Mouse (Mus musculus): Measurements from ENCODE around the gene Fcrla.

Fcrla gene

DNA sequence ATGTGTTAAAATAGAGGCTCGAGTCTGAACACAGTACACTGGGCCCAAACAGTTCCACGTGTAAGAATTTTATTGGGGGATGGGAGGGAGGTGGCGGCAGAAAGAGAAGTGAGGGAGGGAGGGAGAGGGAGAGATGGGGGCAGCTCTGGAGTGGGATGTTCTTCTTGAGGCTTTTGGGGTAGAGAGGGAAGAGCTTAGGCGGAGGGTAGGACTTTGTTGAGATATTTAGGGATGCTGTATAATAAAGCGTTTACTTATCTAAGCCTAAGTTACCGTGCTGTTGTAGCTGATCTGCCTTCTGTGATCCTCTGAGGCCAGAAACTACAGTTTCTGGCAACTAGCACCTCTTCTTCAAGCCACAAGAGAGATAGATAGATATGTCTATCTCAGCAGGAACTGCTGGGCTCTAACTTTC is 41.3 kb downstream of the Fcrla start:
- DNase-seq (ENCODE audit: low read depth): no peak

- DNase-seq (ENCODE audit: low read depth): peak; percentile 83
Measured at GRCm38 (mm10) chr1:170884978-170885561, 42.3 kb downstream of the Fcrla start, which contains the start of the genes Gm26620 and Dusp12. Gm26620 (plus strand) TSS chr1:170885065. Dusp12 (minus strand) TSS chr1:170885540.

DNA sequence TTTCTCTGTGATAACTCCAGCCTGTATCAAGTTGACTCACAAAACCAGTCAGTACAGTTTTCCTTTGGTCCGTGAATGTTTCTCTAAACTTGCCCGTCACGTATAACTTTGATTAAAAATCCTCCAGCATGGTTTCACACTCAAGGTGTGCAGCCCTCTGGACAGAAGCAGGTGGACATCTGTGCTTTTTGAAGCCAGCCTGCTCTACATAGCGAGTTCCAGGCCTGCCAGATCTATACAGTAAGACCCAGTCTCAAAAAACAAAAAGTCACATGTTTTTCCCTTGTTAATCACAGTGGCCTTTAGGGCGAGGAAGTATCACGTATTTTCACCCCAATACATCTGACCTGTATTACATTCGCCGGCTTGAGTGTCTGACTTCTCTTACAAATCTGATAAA is 43.0 kb downstream of the Fcrla start:
- DNase-seq (ENCODE audit: low read depth): no peak

DNA sequence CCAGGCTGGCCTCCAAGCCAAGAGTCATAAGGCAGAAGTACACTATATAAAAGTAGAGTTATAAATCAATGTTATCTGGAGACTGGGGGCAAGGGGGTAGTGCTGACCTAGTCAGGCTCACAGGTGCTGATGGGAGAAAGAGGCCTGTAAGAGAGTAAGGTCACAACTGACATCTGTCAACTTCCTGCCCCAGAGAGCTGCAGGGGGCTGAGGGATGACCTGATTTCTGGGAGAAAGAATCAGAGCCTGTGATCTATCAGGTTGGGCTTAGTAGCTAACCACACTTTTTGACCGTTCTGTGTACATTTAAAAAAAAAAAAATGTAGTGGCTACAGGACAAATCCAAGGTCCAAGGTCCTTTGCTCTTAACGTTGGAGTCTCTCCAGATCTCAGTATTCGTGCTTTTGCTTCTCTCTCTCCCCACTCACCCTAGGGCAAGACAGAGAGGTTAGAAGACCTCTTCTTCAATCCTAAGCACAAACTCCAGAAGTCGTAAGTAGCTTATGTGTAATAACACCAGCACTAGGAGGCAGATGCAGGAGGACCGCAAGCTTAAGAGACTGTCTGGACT is 44.4 kb downstream of the Fcrla start:
- DNase-seq (ENCODE audit: low read depth): no peak

GRCm38 (mm10) chr1:170876906-170877305 is 50.5 kb downstream of the Fcrla start:
- no peak for DNase-seq (ENCODE audit: low read depth)

DNA sequence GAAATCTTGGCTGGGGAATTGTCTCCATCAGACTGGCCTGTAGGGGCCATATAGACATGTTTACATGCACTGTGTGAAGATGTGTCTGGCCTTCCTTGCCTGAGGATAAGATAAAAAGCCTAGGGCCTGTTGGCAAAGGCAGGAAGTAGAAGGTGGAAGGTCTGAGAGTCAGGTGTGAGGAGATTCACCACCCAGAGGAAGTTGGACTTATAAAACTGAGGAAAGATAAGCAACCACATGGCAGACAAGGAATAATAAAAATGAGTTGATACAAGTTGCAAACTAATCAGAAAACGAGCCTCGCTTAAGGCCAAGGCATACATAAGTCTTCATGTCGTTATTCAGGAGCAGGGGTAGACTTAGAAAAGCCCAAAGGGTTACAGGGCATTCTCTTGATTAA is 51.7 kb downstream of the Fcrla start:
- DNase-seq (ENCODE audit: low read depth): no peak

- no peak for DNase-seq (ENCODE audit: low read depth)
Measured at GRCm38 (mm10) chr1:170871961-170872360, 55.4 kb downstream of the Fcrla start.

DNA sequence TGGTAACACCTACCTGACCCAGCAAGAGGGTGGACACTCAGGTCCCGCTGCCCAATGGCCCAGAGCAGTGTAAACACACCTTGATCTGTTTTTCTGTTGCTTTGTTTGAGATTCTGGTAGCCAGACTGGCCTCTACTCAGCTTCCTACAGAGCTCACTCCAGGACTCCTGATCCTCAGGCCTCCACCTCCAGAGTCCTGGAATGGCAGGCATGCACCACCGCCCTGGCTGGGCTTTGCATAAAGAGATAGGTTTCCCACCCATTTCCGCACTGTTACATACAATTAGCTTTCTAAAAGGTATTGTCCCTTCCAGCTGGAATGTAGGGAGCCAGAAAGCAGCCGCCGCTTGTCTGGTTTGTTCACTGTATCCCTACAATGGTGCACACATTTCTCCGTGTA is 56.0 kb downstream of the Fcrla start:
- DNase-seq (ENCODE audit: low read depth): no peak

- no peak for DNase-seq (ENCODE audit: low read depth)
Measured at GRCm38 (mm10) chr1:170868905-170869283, 58.5 kb downstream of the Fcrla start.

GRCm38 (mm10) chr1:170868107-170868904 is 59.1 kb downstream of the Fcrla start:
- peak; percentile 74 for DNase-seq (ENCODE audit: low read depth)

DNA sequence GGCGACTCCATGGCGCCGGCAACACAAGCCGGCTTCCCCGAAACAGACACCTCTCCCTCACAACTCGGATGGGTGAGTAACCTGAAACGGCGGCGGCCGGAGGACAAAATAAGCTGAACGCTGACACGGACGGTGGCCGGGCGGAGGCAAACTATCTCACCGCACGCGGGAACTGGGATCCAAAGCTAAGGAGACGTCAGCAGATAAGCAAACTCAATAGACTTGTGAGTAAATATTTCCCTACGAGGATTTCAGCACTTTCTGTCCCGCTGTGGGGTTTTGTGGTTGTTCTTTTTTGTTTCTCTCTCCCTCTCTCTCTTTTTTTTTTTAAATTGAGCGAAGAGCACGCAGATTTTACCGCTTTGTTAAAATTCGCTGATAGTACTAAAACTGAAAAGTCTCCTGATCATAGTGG is 59.7 kb downstream of the Fcrla start, which contains the start of gene Atf6:
Gene Atf6 (minus strand): TSS at position 81 of the 415 bp plus-strand sequence.
- DNase-seq (ENCODE audit: low read depth): peak; percentile 91

Measured in c-Kit-positive CD71-positive TER-119-negative erythroid progenitor cells, embryonic 14.5 days (primary cell).